Mouse (Mus musculus) Patski (cell line): ENCODE results near the gene Sart1. TPM values are rescaled to one million over a fixed set of nuclear protein-coding genes. Genes with fewer than 3 reads are reported as not detected.
A peak's percentile ranks its signal among the peaks of the same experiment; 100 is the strongest.

Source experiments
- ATAC-seq: fragments of 100-300 bp; one replicate; pipeline ENCODE4 v1.8.0; 2021
- CTCF ChIA-PET: fragments of 350-600 bp; sonication (Branson Sonifier 250); formaldehyde crosslinking; loops from one replicate; lab custom pipeline; 2022; ENCODE audit warnings: inconsistent platforms; lab: Charles Lee
- POLR2A ChIA-PET: fragments of 350-600 bp; sonication (Branson Sonifier 250); formaldehyde crosslinking; loops from one replicate; lab custom pipeline; 2022; ENCODE audit warnings: antibody characterized with exemption, inconsistent platforms; lab: Charles Lee
- DNase-seq: peaks from one replicate; pipeline ENCODE4 v3.0.0-alpha.2; 2011; ENCODE audit warnings: low read depth, low spot score
- H3K27me3 ChIP-seq: fragments of 371-371 bp; one replicate; pipeline ENCODE4 v1.5.1; 2021
- CTCF ChIP-seq: fragments of 100-300 bp; IDR thresholded peaks from one replicate; pipeline ENCODE4 v1.5.1; 2021
- in situ Hi-C: fragments of 300-500 bp; cut with MboI; formaldehyde crosslinking; loops from 3 replicates; pipeline ENCODE4 v1.11.1; 2018; ENCODE audit warnings: low pct_unique_long_range_greater_than_20kb, mixed read lengths
- polyA plus RNA-seq: library from polyadenylated mRNA; unstranded; gene quantifications from one replicate; pipeline ENCODE4 v1.2.3, GENCODE M21; 2021

Sart1 gene
- polyA plus RNA-seq, 1 experiment from 2014 or later: 75.3 TPM

DNA sequence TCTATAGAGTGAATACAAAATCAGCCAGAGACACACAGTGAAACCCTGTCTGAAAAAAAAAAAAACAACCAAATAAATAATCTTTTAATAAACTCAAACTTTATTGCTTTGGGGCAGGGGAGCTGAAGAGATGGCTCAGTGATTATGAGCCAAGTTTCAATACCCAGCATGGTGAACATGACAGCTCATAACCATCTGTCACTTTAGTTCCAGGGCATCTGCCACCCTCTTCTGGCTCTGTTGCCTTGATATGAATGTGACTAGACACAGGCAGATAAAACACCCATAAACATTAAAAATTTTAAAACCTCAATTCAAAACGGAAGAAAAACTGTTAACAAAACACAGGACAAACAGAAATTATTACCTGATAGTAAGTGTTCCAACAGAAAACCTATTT is 11.1 kb downstream of the Sart1 start:
- in situ Hi-C loops: no loop called here
- no peak for DNase-seq
- TF ChIP-seq CTCF: no peak
- POLR2A ChIA-PET: no interaction called here
- no peaks in the 10 kb centered on the region for H3K27me3 ChIP-seq
- CTCF ChIA-PET: interaction anchor here (1.9 kb wide), 1 partner anchor 31 kb away, joined by 5 read pairs; no protein-coding TSS in a partner anchor
- ATAC-seq: no peak

DNA sequence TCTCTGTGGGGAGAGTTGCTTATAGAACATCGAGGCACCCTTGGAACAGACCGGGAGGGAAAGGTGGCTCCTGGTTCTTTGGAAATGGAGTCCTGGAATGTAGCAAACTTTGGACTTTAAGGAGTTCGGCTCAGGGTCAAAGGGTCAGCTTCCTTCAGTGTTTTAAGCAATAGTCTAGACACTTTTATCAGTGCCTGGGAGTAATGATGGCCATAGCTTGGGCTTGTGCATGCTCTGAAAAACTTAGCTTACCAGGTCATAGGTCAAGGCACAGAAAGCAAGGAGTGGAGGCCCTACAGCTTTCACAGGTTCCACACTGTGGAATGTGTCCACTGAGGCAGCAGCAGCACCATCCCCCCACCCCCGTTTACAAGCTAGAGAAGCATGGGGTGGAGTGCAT is 13.8 kb downstream of the Sart1 start:
- CTCF ChIA-PET: no interaction called here
- POLR2A ChIA-PET: interaction anchor here (1.4 kb wide), 1 partner anchor 10 kb away, joined by 3 read pairs; no protein-coding TSS in a partner anchor
- H3K27me3 ChIP-seq: no peaks in the 10 kb centered on the region
- in situ Hi-C loops: no loop called here
- ATAC-seq (no peak), DNase-seq (no peak)
- no peak for TF ChIP-seq CTCF

DNA sequence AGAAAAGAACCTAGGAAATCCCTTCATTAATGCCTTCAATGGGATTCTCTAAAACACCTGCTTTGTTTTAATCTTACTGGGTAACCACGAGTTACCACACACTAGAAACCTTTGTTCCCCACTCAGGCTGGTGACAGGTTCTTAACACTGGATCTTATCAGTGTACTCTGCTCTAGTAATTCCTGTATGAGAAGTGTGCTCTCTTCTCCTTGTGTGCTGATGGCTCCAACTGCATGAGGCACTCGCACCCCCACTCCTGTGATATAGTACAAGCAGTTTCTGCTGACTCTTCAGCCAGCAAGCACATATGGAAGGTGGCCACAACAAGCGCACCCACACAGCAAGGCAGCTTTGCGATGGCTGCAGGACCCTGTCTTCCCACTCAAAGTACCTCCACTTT is 14.3 kb downstream of the Sart1 start:
- DNase-seq: no peak
- H3K27me3 ChIP-seq: no peaks in the 10 kb centered on the region
- ChIA-PET POLR2A (no interaction called here), CTCF (no interaction called here)
- ATAC-seq: no peak
- no peak for TF ChIP-seq CTCF
- in situ Hi-C loops: no loop called here

DNA sequence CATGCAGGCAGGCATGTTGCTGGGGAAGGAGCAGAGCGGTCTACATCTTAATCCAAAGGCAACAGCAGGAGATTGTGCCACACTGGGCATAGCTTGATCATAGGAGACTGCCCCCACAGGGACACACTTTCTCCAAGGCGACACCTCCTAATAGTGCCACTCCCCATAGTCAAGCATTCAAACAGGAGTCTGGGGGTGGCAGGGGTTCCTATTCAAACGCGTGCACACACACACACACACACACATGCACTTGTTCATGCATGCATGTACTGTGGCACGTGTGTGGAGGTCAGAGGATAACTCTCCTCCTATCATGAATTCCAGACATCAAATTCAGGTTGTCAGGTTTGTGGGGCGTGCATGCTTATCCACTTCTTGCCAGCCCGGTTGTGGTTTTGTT is 15.8 kb downstream of the Sart1 start:
- CTCF ChIA-PET: no interaction called here
- H3K27me3 ChIP-seq: no peaks in the 10 kb centered on the region
- TF ChIP-seq CTCF: no peak
- POLR2A ChIA-PET: interaction anchor here (0.7 kb wide), 1 partner anchor 20 kb away, joined by 3 read pairs; no protein-coding TSS in a partner anchor
- ATAC-seq: no peak
- in situ Hi-C loops: no loop called here
- no peak for DNase-seq

DNA sequence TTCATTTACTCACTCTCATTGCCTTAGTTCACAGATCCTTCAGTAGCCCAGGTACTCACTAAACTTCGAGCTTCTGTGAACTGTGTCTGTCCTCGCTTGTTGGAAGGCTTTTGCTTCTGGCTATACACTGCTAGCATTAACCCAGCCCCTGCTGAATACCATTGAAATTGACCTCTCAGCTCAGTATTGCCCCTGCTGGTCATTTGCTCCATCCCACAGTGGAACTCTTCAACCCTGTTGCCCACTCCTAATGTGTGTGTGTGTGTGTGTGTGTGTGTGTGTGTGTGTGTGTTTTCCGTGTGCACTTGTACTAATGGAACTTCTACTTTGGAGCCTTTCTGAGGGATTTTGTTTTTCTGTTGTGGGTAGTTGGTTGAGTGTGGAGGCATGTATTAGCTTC is 17.6 kb downstream of the Sart1 start:
- POLR2A ChIA-PET: interaction anchor here (0.7 kb wide), 1 partner anchor 93 kb away, joined by 5 read pairs; no protein-coding TSS in a partner anchor
- ATAC-seq (no peak), DNase-seq (no peak)
- H3K27me3 ChIP-seq: no peaks in the 10 kb centered on the region
- peak; percentile 52 for TF ChIP-seq CTCF
- CTCF ChIA-PET: interaction anchor here (1.2 to 1.6 kb wide), 2 partner anchors 8 to 117 kb away, joined by 3 read pairs; partner anchors contain the start of gene Mus81
- in situ Hi-C loops: no loop called here

DNA sequence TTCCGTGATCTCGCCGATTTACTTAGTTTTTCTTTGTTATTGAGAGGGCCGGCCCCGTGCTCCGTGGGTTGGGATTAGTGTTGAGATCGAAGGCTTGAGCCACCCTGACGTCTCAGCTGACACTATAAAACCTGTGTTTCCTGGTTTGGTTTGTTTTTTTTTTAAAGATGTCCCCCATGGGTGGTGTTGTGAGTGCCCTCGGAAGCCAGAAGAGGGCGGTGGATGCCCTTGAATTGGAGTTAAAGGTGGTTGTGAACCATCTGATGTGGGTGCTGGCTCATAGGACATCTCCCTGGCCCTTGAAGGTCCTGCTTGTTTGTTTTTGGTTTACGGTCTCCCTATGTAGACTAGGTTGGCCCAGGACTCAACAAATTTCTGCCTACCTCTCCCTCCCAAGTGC is 21.0 kb downstream of the Sart1 start:
- TF ChIP-seq CTCF: no peak
- DNase-seq (no peak), ATAC-seq (no peak)
- no peaks in the 10 kb centered on the region for H3K27me3 ChIP-seq
- in situ Hi-C loops: no loop called here
- ChIA-PET CTCF (interaction anchor here (1.0 to 1.5 kb wide), 2 partner anchors 29 to 62 kb away, joined by 4 read pairs; no protein-coding TSS in a partner anchor), POLR2A (interaction anchor here (0.8 to 2.5 kb wide), 7 partner anchors 16 to 66 kb away, joined by 3 to 10 read pairs (median 5); partner anchors contain the start of genes AI837181 and Drap1)

DNA sequence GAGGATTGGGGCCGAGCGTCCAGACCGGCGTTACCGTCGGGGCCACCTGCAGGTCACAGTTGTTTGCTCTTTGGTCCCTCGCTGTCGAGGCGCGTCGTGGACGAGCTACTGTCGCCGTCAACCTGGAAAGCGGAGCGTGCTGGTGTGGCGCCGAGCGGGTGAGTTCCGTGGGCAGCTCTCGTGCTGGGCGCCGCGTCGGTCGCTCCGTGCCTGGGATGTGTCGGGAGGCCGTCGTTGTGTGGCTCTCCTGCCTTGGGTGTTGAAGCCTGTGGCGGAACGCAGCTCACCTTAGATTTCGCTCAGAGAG is 21.5 kb downstream of the Sart1 start, which contains the start of gene Banf1:
Gene Banf1 (minus strand): TSS at position 116 of the 307 bp plus-strand sequence.
- no peak for DNase-seq
- no peak for TF ChIP-seq CTCF
- H3K27me3 ChIP-seq: no peaks in the 10 kb centered on the region
- in situ Hi-C loops: no loop called here
- ChIA-PET CTCF (interaction anchor here (1.0 to 1.5 kb wide), 2 partner anchors 29 to 63 kb away, joined by 4 read pairs; no protein-coding TSS in a partner anchor), POLR2A (interaction anchor here (0.8 to 2.5 kb wide), 8 partner anchors 16 to 66 kb away, joined by 3 to 10 read pairs (median 4); partner anchors contain the start of genes AI837181 and Drap1)
- ATAC-seq: no peak

DNA sequence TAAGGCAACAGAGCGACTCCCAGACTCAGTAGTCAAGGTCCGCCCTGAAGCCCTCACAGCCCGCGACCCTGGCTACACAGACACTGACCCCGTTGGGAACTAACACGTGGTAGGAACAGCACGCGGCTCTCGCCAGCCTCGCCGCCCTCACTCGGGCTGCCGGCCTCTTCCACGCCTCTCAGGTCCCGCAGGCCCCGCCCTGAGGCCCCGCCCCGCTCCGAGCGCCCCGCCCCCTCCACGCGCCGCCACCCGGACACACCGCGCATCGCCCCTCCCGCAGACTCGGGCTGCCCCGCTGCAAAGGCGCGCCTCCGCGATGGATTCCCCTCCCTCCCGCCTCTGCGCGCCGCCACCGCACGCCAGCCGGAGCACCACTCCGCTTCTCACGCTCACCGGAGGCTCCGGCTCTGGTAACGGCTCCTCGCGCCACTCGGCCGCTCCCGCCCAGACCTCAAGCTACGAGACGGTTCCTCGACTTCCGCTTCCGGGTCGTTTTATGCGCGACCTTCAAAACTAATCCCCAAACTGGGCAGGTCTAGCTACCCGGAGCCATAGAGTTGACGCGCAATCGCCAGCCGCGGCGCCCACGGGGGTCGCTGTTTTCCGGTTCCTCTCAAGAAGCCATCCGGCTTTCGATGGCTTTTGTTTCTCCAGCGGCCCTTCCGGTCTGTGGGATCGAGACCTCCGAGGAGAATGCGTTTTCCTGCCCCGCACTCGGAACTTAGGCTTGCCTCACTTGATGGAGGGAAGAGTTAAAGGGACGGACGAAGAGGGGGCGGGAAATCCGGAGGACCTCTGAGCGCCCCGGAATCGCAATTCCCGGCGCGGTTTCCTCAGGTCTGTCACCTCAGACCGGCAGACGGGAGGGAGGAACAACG is 22.1 kb downstream of the Sart1 start, which contains the start of gene Eif1ad:
Gene Eif1ad (plus strand): TSS at position 567 of the 878 bp plus-strand sequence.
- no peak for TF ChIP-seq CTCF
- ATAC-seq: peak; percentile 75
- peak; percentile 86 for DNase-seq
- in situ Hi-C loops: no loop called here
- H3K27me3 ChIP-seq: no peaks in the 10 kb centered on the region
- ChIA-PET POLR2A (interaction anchor here (0.7 to 2.5 kb wide), 9 partner anchors 17 to 316 kb away, joined by 3 to 10 read pairs (median 5); partner anchors contain the start of genes AI837181 and Drap1), CTCF (interaction anchor here (1.0 to 1.5 kb wide), 2 partner anchors 28 to 63 kb away, joined by 4 read pairs; no protein-coding TSS in a partner anchor)

DNA sequence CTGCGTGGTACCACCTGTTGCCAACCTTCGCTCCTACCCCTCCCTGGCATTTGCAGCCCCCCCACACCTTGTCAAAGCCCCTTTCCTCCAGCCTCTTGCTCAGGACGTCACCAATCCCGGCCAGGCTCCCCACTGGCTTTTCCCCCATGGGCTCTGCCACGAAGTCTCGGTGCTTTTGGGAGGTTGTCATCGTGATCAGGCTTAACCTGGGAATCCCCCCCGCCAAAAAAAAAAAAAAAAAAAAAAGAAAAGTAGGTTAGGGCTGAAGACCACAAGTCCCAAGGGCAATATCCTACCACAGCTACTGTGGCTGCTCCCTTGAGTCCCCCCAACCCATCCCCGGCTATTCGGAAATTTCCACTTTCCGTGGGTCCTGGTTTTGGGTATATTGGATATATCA is 22.8 kb downstream of the Sart1 start:
- DNase-seq (no peak), ATAC-seq (no peak)
- ChIA-PET CTCF (no interaction called here), POLR2A (interaction anchor here (0.7 to 2.5 kb wide), 5 partner anchors 18 to 316 kb away, joined by 3 to 10 read pairs (median 9); partner anchors contain the start of genes AI837181 and Drap1)
- no peak for TF ChIP-seq CTCF
- in situ Hi-C loops: no loop called here
- H3K27me3 ChIP-seq: no peaks in the 10 kb centered on the region

DNA sequence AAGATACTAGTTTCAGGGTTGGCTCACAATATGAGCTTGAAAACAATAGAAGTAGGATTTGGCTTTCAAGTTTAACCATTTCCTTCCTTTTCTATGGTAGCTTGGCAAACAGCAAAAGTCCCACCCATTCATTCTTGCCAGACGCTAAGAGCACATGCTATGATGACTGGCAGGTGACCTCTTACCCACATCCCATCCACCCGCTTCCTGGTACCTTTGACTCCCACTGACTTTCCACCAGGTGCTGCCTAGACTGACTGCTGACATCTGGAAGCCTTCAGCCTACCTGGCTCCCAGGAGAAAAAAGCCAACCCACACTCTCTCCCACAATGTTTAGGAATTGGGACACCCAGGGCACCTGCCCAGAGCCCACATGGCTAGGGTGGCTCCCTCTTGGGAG is 24.4 kb downstream of the Sart1 start:
- no peaks in the 10 kb centered on the region for H3K27me3 ChIP-seq
- ATAC-seq (no peak), DNase-seq (no peak)
- POLR2A ChIA-PET: interaction anchor here (0.6 kb wide), 1 partner anchor 108 kb away, joined by 4 read pairs; no protein-coding TSS in a partner anchor
- no peak for TF ChIP-seq CTCF
- CTCF ChIA-PET: no interaction called here
- in situ Hi-C loops: no loop called here
